Mouse (Mus musculus): ENCODE measurements around the gene Gm20458. TPM values are rescaled to one million over a fixed set of nuclear protein-coding genes. Genes with fewer than 3 reads are reported as not detected.

The Gm20458 gene
- total RNA-seq (2022) = 1 to 10 TPM; 3.6 to 6.7 (median 5.5) TPM

- DNase-seq (ENCODE audit: low spot score) = peak; percentile 98
Observed at GRCm38 (mm10) chr2:164460745-164461551, at the start of gene Gm20458. Gene Gm20458, plus strand, starts transcription at chr2:164460967.

DNA sequence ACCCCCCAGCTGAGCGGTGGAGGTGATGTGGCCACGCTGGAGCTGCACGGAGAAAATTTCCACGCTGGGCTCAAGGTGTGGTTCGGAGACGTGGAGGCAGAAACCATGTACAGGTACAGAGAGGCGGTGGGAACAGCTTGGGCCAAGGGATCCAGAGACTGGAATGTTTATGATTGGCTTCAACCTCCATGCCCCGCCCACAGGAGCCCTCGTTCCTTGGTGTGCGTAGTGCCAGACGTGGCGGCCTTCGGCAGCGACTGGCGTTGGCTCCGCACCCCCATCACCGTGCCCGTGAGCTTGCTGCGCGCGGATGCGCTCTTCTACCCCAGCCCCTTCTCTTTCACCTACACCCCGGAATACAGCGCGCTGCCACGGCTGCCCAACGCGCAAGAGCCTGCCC lies 46.6 kb upstream of the Gm20458 start:
- DNase-seq (ENCODE audit: low spot score) = no peak

DNA sequence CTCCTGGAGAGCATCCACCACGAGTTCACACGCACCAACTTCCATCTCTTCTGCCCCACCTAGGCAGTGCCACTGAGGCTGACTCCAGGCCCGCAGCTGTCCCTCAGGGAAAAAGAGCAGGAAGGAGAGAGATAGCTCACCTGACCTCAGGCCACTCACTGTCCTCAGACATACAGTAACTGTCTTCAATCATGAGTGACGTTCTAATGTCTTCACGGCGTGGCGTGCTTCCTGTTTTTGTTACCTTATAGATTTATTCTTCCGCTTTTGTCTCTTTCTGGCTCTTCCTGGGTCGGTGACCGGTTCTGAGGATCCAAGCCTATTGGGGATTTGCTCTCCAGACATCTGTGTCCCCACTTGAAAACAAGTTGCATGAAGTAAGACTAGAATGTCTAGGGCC lies 46.2 kb upstream of the Gm20458 start:
- DNase-seq (ENCODE audit: low spot score) = no peak

DNA sequence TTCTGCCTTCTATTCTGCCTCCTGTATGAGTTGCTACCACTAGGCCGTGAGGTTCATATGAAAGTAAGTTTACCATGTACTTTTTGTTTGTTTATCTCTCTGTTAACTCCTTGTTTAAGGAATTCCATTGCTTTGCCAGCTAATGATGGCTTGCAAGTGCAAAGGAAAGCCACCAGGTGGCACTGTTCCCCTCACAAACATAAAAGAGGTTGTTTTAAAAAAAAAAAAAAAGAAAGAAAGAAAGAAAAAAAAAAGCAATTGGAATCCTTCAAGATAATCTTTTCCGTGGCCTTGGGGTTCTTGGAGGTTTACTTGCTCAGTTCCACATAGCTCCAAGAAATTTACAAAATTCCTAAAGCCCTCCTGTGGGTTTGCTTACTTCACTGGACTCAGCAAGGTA lies 43.6 kb upstream of the Gm20458 start:
- DNase-seq (ENCODE audit: low spot score) = no peak

- DNase-seq (ENCODE audit: low spot score) = no peak
Observed at GRCm38 (mm10) chr2:164418308-164418875, 42.4 kb upstream of the Gm20458 start.

DNA sequence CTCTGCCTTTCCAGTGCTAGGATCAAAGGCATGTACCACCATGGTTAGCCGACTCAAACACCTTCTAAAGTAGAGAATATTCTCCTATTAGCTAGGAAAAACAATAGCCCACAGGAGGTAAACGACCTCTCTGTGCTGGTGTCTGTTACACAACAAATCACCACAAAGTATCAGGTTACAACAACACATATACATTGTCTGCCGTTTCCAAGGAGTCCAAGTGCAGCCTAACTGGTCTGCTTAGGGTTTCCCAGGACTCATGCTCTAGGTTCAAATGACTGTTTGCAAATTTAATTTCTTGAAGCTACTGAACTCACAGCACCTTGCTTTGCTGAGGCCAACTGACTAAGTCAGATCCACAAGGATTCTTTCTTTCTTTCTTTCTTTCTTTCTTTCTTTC lies 41.3 kb upstream of the Gm20458 start:
- no peak for DNase-seq (ENCODE audit: low spot score)

DNA sequence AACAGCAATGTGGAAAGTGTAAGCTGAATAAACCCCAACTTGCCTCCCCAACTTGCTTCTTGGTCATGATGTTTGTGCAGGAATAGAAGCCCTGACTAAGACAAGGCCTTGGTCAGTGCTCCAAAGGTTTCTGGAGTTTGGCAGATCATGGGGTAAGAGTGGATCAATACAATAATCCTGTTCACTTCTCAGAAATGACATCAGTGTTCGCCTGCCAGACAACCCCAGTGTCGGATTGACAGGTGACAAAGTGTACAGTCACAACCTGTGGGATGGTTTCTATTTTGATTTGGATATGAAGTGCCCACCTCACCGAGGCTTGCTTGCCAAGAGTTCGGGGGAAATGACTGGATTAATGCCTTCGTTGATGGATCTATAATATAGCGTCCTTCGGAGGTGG lies 39.5 kb upstream of the Gm20458 start:
- DNase-seq (ENCODE audit: low spot score) = no peak

GRCm38 (mm10) chr2:164421979-164422378 lies 38.8 kb upstream of the Gm20458 start:
- DNase-seq (ENCODE audit: low spot score) = no peak

DNA sequence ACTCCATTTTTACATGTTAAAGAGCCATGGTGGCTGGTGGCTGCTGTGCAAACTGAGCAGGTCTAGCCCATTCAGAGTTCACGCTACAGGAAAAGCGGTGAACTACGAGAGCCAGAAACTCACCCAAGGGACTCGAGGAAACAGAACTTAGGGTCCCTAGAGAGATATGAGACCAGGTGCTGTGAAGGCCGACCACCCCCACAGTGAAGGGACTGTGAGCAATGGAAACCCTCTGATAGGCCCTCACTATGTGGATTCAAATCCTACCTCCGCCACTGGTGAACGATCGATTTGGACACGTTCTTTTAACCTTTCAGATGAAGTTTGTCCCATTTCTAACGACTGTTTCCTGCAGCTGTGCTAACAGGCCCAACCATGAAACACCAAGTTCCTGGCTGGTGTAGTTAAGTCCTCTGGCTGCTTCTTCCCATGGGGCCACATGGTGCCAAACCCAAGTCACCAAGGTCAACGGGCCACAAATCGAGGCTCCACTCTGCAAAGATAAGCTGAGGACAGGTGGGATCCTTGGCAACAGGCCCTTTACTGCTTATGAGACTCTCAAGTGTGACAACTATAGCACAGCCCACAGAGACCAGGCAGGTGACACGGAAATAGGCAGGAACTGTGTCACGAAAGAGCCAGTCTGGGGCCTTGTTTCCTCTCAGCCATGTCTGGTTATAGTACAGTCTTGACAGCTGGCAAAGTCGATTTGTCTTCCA lies 37.9 kb upstream of the Gm20458 start:
- DNase-seq (ENCODE audit: low spot score) = no peak

- DNase-seq (ENCODE audit: low spot score) = no peak
Observed at GRCm38 (mm10) chr2:164423464-164423863, 37.3 kb upstream of the Gm20458 start.

DNA sequence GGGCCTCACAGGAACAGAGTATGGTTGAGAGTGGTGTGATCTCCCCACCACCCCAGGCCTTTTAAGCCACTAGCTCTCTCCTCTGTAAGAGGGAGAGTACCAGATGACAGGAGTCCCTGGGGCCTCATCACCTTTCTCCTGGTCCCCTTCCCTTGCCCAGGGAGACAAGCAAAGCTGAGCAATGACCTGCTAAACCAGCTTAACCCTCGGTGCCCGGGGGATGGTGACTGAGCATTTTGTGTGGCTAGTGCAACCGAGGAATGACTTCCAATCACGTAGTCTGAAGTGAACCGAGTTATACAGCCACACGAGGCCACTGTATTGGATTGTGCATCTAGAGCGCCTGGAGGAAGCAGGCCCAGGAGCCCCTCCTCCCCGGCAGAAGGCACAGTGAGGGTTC lies 36.4 kb upstream of the Gm20458 start:
- no peak for DNase-seq (ENCODE audit: low spot score)

DNA sequence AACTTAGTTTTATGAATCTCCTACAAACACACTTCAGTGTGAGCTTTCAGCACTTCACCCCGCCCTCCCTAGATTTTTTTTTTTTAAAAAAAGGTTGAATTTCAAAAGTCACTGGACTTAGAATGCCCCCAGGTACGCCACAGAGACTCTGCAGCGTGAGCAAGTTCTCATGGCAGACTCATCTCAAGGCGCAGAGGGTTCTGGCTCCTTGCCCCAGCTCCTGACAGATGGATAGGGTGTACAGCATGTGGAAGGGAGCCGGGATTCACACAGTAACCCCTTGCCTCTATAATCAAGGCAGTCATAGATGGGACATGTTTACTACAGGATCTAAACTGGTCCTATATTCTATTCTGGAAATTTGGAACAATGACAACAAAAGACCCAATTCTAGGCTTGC lies 35.4 kb upstream of the Gm20458 start:
- no peak for DNase-seq (ENCODE audit: low spot score)

DNA sequence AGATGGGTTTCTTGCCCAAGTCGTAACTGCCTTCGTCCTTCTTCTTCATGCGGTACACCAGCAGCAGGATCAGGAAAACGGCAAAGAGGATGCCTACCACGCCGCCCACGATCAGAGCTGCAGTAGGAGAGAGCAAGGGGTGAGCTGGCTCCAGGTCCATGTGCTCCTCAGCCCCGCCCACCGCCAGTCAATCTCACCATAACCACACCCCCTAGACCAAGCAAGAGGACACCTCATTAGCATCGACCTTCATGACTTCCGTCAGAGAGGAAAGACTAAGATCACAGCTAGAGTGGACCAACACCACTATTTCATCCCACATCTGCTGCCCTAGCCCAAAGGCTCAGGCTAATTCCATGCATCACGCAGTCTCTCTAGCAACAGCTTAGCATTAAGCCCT lies 34.6 kb upstream of the Gm20458 start:
- no peak for DNase-seq (ENCODE audit: low spot score)

DNA sequence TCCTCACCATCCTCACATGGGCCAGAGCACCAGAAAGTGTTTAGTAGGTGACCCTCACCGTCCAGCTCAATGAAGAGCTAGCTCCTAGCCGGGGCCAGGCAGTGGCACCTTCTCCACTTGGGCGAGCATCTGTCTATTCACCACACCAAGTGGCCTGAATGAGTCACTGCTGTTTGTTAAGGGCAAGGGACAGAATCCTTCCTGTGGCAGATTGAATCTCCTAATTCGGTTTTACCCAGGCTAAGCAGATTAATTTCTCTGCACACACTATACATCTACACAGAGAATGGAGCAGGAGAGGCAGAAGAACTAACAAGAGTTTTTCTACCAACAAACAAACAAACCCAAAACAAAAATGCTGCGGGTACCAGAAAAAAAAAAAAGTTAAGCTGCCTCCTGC lies 33.8 kb upstream of the Gm20458 start:
- DNase-seq (ENCODE audit: low spot score) = no peak

- no peak for DNase-seq (ENCODE audit: low spot score)
Observed at GRCm38 (mm10) chr2:164428451-164428850, 32.3 kb upstream of the Gm20458 start.

DNA sequence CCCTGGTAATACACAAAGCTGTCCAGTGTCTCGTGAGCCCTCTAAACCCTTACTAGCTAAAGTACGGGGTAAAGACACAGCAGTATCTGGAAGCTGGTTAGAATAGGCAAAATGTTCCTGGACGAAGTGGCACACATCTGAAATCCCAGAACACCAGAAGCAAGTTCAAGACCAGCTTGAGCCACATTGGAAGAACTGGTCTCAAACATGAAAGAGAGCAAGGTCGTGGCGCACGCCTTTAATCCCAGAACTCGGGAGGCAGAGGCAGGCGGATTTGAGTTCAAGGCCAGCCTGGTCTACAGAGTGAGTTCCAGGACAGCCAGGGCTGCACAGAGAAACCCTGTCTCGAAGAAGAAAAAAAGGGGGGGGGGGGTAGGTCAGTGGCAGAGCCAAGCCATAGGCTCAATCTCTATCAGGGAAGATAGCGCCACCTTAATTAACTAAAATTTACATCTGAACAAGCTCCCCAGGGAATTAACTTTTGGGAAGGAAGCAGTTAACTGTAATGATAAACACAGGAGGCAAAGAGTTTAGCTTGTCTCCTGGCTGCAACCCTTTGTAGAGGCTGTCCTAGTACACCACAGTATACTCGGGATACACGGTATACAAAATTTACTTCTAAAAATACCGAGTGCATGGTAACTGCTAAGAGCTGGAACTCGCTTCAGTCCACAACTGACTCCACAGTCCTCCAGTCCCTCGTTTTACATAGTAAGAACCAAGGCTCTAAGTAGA lies 30.7 kb upstream of the Gm20458 start:
- no peak for DNase-seq (ENCODE audit: low spot score)

DNA sequence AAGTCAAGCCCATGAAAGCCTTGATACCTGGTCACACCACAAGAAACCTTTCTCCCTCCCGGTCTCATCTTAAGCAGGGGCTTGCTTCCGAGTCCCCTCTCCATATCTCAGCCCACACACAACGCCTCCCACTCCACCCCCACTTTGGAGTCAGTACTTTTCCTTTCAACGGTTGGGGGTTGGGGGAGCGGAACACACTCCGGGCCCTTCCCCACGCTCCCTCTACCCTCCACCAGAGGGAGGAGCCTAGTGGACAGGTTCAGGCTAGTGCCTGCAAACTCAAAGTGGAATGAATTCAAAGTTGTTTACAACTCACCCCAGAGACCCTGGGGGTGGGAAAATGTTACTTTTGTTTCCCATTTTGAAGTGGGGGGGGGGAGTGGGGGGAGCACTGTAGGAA lies 30.1 kb upstream of the Gm20458 start:
- DNase-seq (ENCODE audit: low spot score) = no peak

DNA sequence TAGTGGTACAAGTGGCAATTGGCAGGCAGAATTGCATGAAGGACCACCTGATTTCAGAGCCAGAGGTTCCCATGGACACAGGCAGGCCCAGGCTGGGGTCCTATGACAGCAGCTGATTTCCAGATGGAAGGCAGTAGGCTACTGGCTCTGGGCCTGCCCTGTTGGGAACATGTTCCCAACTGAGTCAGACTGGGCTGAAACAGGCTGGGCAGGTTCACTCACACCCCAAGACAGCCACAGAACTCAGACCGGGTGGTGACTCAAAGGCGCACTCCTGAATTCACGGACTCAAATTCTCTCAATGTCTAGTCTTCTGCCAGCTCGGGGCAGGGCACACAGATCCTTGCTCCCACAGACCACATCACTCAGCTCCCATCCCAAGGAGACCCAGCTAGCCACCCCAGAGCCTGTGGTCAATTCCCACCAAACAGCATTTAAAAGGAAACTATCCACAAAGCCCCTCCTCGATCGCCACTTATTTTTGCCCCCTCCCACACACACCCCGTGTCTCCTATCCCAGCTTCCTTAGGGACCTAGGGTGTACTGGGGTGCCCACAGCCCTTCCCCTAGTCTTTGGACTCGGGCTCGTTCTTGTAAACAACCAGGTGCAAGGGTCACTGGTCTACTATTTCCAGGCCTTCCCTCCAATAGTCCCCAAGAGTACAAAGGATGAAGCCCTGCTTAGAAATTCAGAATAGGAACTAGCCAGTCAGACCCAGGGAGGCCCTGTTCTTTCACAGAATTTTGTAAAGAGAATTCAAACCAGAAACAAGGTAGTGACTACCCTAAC lies 28.9 kb upstream of the Gm20458 start:
- no peak for DNase-seq (ENCODE audit: low spot score)

GRCm38 (mm10) chr2:164432541-164433191 lies 28.1 kb upstream of the Gm20458 start:
- peak; percentile 20 for DNase-seq (ENCODE audit: low spot score)

GRCm38 (mm10) chr2:164433278-164433895 lies 27.4 kb upstream of the Gm20458 start:
- no peak for DNase-seq (ENCODE audit: low spot score)
